Comparison of ENCODE assay signal across 9 mouse cellular contexts in genomic region chr10:61466242-61466641, GRCm38 (mm10). TPM values are rescaled to one million over a fixed set of nuclear protein-coding genes. Genes with fewer than 3 reads are reported as not detected.
A peak's percentile ranks its signal among the peaks of the same experiment; 100 is the strongest.
DNase-seq lines count a peak whose midpoint lies in the region; ATAC-seq and TF ChIP-seq lines count a peak whose summit lies in the region.
"Had no signal": no experiment of that assay in that cellular context is flagged by ENCODE, and none has a peak within 500 bp of the region (broad histone marks: within the 10 kb centered on the region; RNA-seq: fewer than 3 reads in every experiment).

No protein-coding gene starts in this region.

- no peaks in the 10 kb centered on the region for H3K9me3 ChIP-seq in heart, embryonic 10.5 days

- 51% methylated on average over 8 of the region's 8 CpGs for WGBS in heart, adult 2 months
- 61% methylated on average over 8 of the region's 8 CpGs for WGBS in heart, embryonic 10.5 days

- no peak overlapping the region for H3K9ac ChIP-seq in heart, adult 2 months (ENCODE audit: low read depth, low read length)

- no peak for TF ChIP-seq EP300 in heart, adult 2 months (IDR thresholded peaks at IDR 0.05; ENCODE audit: insufficient read depth, low read depth, low read length)

- H3K4me1 ChIP-seq in heart, adult 2 months (ENCODE audit: control insufficient read depth, insufficient read depth, low read length) = no peaks in the 10 kb centered on the region
- H3K4me1 ChIP-seq in heart, embryonic 10.5 days = no peaks in the 10 kb centered on the region

- intact Hi-C loops in heart, adult 2 months (cut with DNase I) = no loop called here
- intact Hi-C loops in gastrocnemius, postnatal 14 days (cut with DNase I; ENCODE audit: low total_unique reads) = no loop called here

- H3K4me3 ChIP-seq in heart, adult 2 months = no peak overlapping the region
- H3K4me3 ChIP-seq in heart, embryonic 10.5 days = no peak overlapping the region

- DNase-seq in heart, adult 2 months = no peak
- no peak for DNase-seq in heart, embryonic 10.5 days (ENCODE audit: low spot score)
- DNase-seq in CD4-positive helper T cell, adult 2 months (ENCODE audit: low read depth, low spot score) = peak; percentile 54
- peak; percentile 40 for DNase-seq in c-Kit-negative CD71-positive TER-119-positive erythroid progenitor cells, embryonic 14.5 days (ENCODE audit: low read depth, low spot score)
- no peak for DNase-seq in cerebellum, adult 9-11 months
- DNase-seq in gastrocnemius, postnatal 14 days = no peak
- DNase-seq in layer of hippocampus, adult 8-10 months (ENCODE audit: low spot score in 2 of 2) = no peak

- 0 out of 2 replicates have a peak, but pooled peaks have one; percentile 17 for ATAC-seq in neutrophil, adult 5-6 weeks (ENCODE audit: extremely low read depth, insufficient number of reproducible peaks, low FRiP score, poor library complexity, severe bottlenecking)

- TF ChIP-seq CTCF in heart, adult 2 months (IDR thresholded peaks at IDR 0.05) = peak; percentile 64

- no peaks in the 10 kb centered on the region for H3K79me2 ChIP-seq in heart, adult 2 months (replicated peaks; ENCODE audit: control insufficient read depth, insufficient read depth, low read length)

- no peak for TF ChIP-seq POLR2A in heart, adult 2 months (IDR thresholded peaks at IDR 0.05; ENCODE audit: insufficient read depth, low read depth, low read length)

- H3K27ac ChIP-seq in heart, adult 2 months = no peak overlapping the region
- no peak overlapping the region for H3K27ac ChIP-seq in heart, embryonic 10.5 days

- no peaks in the 10 kb centered on the region for H3K36me3 ChIP-seq in heart, adult 2 months (ENCODE audit: control insufficient read depth, insufficient read depth, low read length)
- H3K36me3 ChIP-seq in heart, embryonic 10.5 days = no peaks in the 10 kb centered on the region

- H3K27me3 ChIP-seq in heart, adult 2 months (ENCODE audit: control insufficient read depth, insufficient read depth, low read length) = no peaks in the 10 kb centered on the region
- no peaks in the 10 kb centered on the region for H3K27me3 ChIP-seq in heart, embryonic 10.5 days (ENCODE audit: insufficient read depth, poor library complexity, severe bottlenecking)

RNA-seq across cellular contexts. Expression of gene Lrrc20, which starts 9.4 kb away (rescaled TPM):
- 10 to 100 TPM; 29.9 to 32.0 TPM for total RNA-seq in heart, adult 2 months (2021)
- 38.9 and 55.5 TPM in 2 replicates for polyA plus RNA-seq in heart, adult 2 months (2012; rRNA removed)
- 10.5 and 14.0 TPM in 2 replicates for polyA plus RNA-seq in heart, embryonic 10.5 days (2016; fragmentation: Nextera tagmentation; extraction: Ambion mirVana)
- total RNA-seq in neutrophil, adult 5-6 weeks (2017) = 1.5 and 2.9 TPM in 2 replicates
- total RNA-seq in gastrocnemius, postnatal 14 days (2021) = 10 to 100 TPM; 79.9 to 82.2 TPM
- 10 to 100 TPM; 17.9 to 23.7 (median 22.3) TPM for total RNA-seq in layer of hippocampus, adult 8-10 months (2022)

RNA-seq across cellular contexts. Expression of gene Eif4ebp2, which starts 13.8 kb away (rescaled TPM):
- 10 to 100 TPM; 70.9 to 71.3 TPM for total RNA-seq in heart, adult 2 months (2021)
- 53.3 and 71.9 TPM in 2 replicates for polyA plus RNA-seq in heart, adult 2 months (2012; rRNA removed)
- 51.2 and 53.1 TPM in 2 replicates for polyA plus RNA-seq in heart, embryonic 10.5 days (2016; fragmentation: Nextera tagmentation; extraction: Ambion mirVana)
- 22.7 and 24.3 TPM in 2 replicates for total RNA-seq in neutrophil, adult 5-6 weeks (2017)
- 10 to 100 TPM; 86.6 to 88.9 TPM for total RNA-seq in gastrocnemius, postnatal 14 days (2021)
- total RNA-seq in layer of hippocampus, adult 8-10 months (2022) = 10 to 100 TPM; 43.0 to 55.3 (median 48.6) TPM

RNA-seq across cellular contexts. Expression of gene Nodal, which starts 48.5 kb away (rescaled TPM):
- total RNA-seq in heart, adult 2 months (2021) = under 1 TPM in 1 of 2 experiments, not detected in 1; 0.10 TPM
- 0.04 and 0.38 TPM in 2 replicates for polyA plus RNA-seq in heart, adult 2 months (2012; rRNA removed)
- polyA plus RNA-seq in heart, embryonic 10.5 days (2016; fragmentation: Nextera tagmentation; extraction: Ambion mirVana) = 0.28 TPM in 1 of 2 replicates, not detected in the other
- total RNA-seq in neutrophil, adult 5-6 weeks (2017) = not detected in 2 replicates
- total RNA-seq in gastrocnemius, postnatal 14 days (2021) = under 1 TPM in 1 of 2 experiments, not detected in 1; 0.10 TPM
- under 1 TPM in 3 of 4 experiments, not detected in 1; 0.22 to 0.30 (median 0.25) TPM for total RNA-seq in layer of hippocampus, adult 8-10 months (2022)
- polyA plus RNA-seq: stomach, embryonic 14.5 days had no signal

Comparison
In these comparisons a context has a peak if more than half of its experiments do, and no peak if none do; other contexts are left out.
1. DNase-seq: peak in CD4-positive helper T cell, adult 2 months (single experiment) and c-Kit-negative CD71-positive TER-119-positive erythroid progenitor cells, embryonic 14.5 days (single experiment); none in heart, adult 2 months (0 of 2), heart, embryonic 10.5 days (single experiment), cerebellum, adult 9-11 months (single experiment), gastrocnemius, postnatal 14 days (single experiment) and layer of hippocampus, adult 8-10 months (0 of 2).